In genomic region chr11:16948756-16949155, GRCm38 (mm10) we compare ENCODE assay signal across 8 mouse cellular contexts. TPM values are rescaled to one million over a fixed set of nuclear protein-coding genes. Genes with fewer than 3 reads are reported as not detected.
DNase-seq lines count a peak whose midpoint lies in the region; TF ChIP-seq lines count a peak whose summit lies in the region.

No protein-coding gene starts in this region.

- WGBS in heart, adult 2 months: 2% methylated on average over 1 of the region's 1 CpGs

- no peak overlapping the region for H3K4me3 ChIP-seq in heart, adult 2 months
- peak overlapping the region; percentile 26 for H3K4me3 ChIP-seq in erythroblast, embryonic 14.5 days (replicated peaks)

- TF ChIP-seq EP300 in heart, adult 2 months (IDR thresholded peaks at IDR 0.05; ENCODE audit: insufficient read depth, low read depth, low read length): no peak

- peak overlapping the region; percentile 73 for H3K27ac ChIP-seq in heart, adult 2 months

- no peak overlapping the region for H3K9ac ChIP-seq in heart, adult 2 months (ENCODE audit: low read depth, low read length)

- peak; percentile 43 to 46 for DNase-seq in heart, adult 2 months
- no peak for DNase-seq in heart, adult 11 months
- peak; percentile 71 for DNase-seq in testis, postnatal 10 days (ENCODE audit: low spot score)
- DNase-seq in testis, postnatal 14 days (ENCODE audit: low spot score): no peak
- peak; percentile 57 for DNase-seq in kidney, postnatal 14 days
- peak; percentile 48 for DNase-seq in splenic B cell, adult 2 months (ENCODE audit: low read depth, low spot score)
- DNase-seq in urinary bladder, adult 2 months (ENCODE audit: low spot score): no peak

- H3K36me3 ChIP-seq in heart, adult 2 months (ENCODE audit: control insufficient read depth, insufficient read depth, low read length): no peaks in the 10 kb centered on the region
- peaks cover 17% of the 10 kb centered on the region for H3K36me3 ChIP-seq in erythroblast, embryonic 14.5 days (ENCODE audit: control insufficient read depth)
- H3K36me3 ChIP-seq in splenic B cell, adult 2 months (ENCODE audit: control insufficient read depth, insufficient read depth, low read length, poor library complexity, severe bottlenecking): no peaks in the 10 kb centered on the region

- no peaks in the 10 kb centered on the region for H3K79me2 ChIP-seq in heart, adult 2 months (replicated peaks; ENCODE audit: control insufficient read depth, insufficient read depth, low read length)

- TF ChIP-seq POLR2A in heart, adult 2 months (IDR thresholded peaks at IDR 0.05; ENCODE audit: insufficient read depth, low read depth, low read length): no peak

- peak; percentile 84 for TF ChIP-seq CTCF in heart, adult 2 months (IDR thresholded peaks at IDR 0.05)

- intact Hi-C loops in heart, adult 2 months (cut with DNase I): loop anchor here (2.0 to 5.0 kb wide), 3 partner anchors 196 to 424 kb away; partner anchors contain the start of gene Egfr

- H3K27me3 ChIP-seq in heart, adult 2 months (ENCODE audit: control insufficient read depth, insufficient read depth, low read length): no peaks in the 10 kb centered on the region
- H3K27me3 ChIP-seq in erythroblast, embryonic 14.5 days (ENCODE audit: control insufficient read depth): no peaks in the 10 kb centered on the region
- H3K27me3 ChIP-seq in splenic B cell, adult 2 months (ENCODE audit: control insufficient read depth, insufficient read depth, low read length, poor library complexity, severe bottlenecking): no peaks in the 10 kb centered on the region

- H3K4me1 ChIP-seq in heart, adult 2 months (ENCODE audit: control insufficient read depth, insufficient read depth, low read length): peaks cover 4% of the 10 kb centered on the region; the same call in 1 of the 2 replicates
- peaks cover 41% of the 10 kb centered on the region for H3K4me1 ChIP-seq in erythroblast, embryonic 14.5 days (ENCODE audit: control insufficient read depth)

- H3K9me3 ChIP-seq in erythroblast, embryonic 14.5 days (ENCODE audit: control insufficient read depth, low read length): no peaks in the 10 kb centered on the region

RNA-seq across cellular contexts. Expression of gene Fbxo48, which starts 2.4 kb away (rescaled TPM):
- total RNA-seq in heart, adult 2 months (2021): under 1 TPM; 0.30 to 0.37 TPM
- 0.06 and 0.18 TPM in 2 replicates for polyA plus RNA-seq in heart, adult 2 months (2012; rRNA removed)
- 0.02 TPM in 1 of 2 replicates, not detected in the other for polyA plus RNA-seq in erythroblast, embryonic 14.5 days (2012)
- 0.35 and 0.81 TPM in 2 replicates for polyA plus RNA-seq in urinary bladder, adult 2 months (2012; rRNA removed)

Comparison
In these comparisons a context has a peak if more than half of its experiments do, and no peak if none do; other contexts are left out.
1. DNase-seq: peak in heart, adult 2 months (2 of 2), testis, postnatal 10 days (single experiment), kidney, postnatal 14 days (single experiment) and splenic B cell, adult 2 months (single experiment); none in heart, adult 11 months (single experiment), testis, postnatal 14 days (single experiment) and urinary bladder, adult 2 months (single experiment).